Mouse (Mus musculus) testis, adult 2 months (tissue): ENCODE measurements around the gene Mcoln3. TPM values are rescaled to one million over a fixed set of nuclear protein-coding genes. Genes with fewer than 3 reads are reported as not detected.

Experiments
- H3K27ac ChIP-seq: fragments of 200-500 bp; 2 replicates; pipeline ENCODE4 v1.5.1; 2012; ENCODE audit warnings: low read depth, low read length; ENCODE audit not compliant: control insufficient read depth, insufficient read depth
- H3K27me3 ChIP-seq: fragments of 200-500 bp; 2 replicates; pipeline ENCODE4 v1.6.1; 2012; ENCODE audit warnings: mild to moderate bottlenecking, low read length, moderate library complexity; ENCODE audit not compliant: control insufficient read depth, insufficient read depth
- H3K36me3 ChIP-seq: fragments of 200-500 bp; 2 replicates; pipeline ENCODE4 v1.6.1; 2012; ENCODE audit warnings: mild to moderate bottlenecking, low read length; ENCODE audit not compliant: control insufficient read depth, insufficient read depth
- H3K4me1 ChIP-seq: fragments of 200-500 bp; 2 replicates; pipeline ENCODE4 v1.6.1; 2012; ENCODE audit warnings: low read length; ENCODE audit not compliant: control insufficient read depth, insufficient read depth
- H3K4me3 ChIP-seq: fragments of 200-500 bp; 2 replicates; pipeline ENCODE4 v1.5.1; 2012; ENCODE audit warnings: low read depth, mild to moderate bottlenecking, low read length, moderate library complexity, mixed read lengths; ENCODE audit not compliant: control insufficient read depth
- CTCF ChIP-seq: fragments of 200-500 bp; IDR thresholded peaks from 2 replicates; pipeline ENCODE4 v1.5.1; 2012; ENCODE audit warnings: low read depth, mild to moderate bottlenecking, inconsistent platforms, low read length, moderate library complexity; ENCODE audit not compliant: control insufficient read depth, insufficient read depth, insufficient replicate concordance
- POLR2A ChIP-seq: fragments of 200-500 bp; IDR thresholded peaks from 2 replicates; pipeline ENCODE4 v1.6.1; 2012; ENCODE audit warnings: low read depth, mild to moderate bottlenecking, inconsistent platforms, low read length, moderate library complexity; ENCODE audit not compliant: control insufficient read depth
- polyA plus RNA-seq: library from polyadenylated mRNA; depleted of rRNA; stranded (reverse); fragments of >200 nt; gene quantifications from 2 replicates; pipeline ENCODE4 v1.2.3, GENCODE M21; 2012

Gene Mcoln3
- polyA plus RNA-seq, 1 experiment = 0.11 TPM

- H3K4me3 ChIP-seq = peak within 1 kb of the TSS; percentile 60
- no peaks in the 10 kb centered on the region for H3K36me3 ChIP-seq
- H3K4me1 ChIP-seq = peaks cover 9% of the 10 kb centered on the region
- TF ChIP-seq CTCF (no peak), POLR2A (no peak)
- H3K27me3 ChIP-seq = peaks cover 3% of the 10 kb centered on the region; the same call in 1 of the 2 replicates
- H3K27ac ChIP-seq = no peak within 1 kb of the TSS
Observed at GRCm38 (mm10) chr3:146149156-146150057, 32.2 kb downstream of the Mcoln3 start, which contains the start of gene Mcoln2. Mcoln2 (plus strand) TSS chr3:146149833.

- peak overlapping the region; percentile 60 for H3K4me3 ChIP-seq
- peaks cover 9% of the 10 kb centered on the region for H3K4me1 ChIP-seq
- TF ChIP-seq CTCF (no peak), POLR2A (no peak)
- no peaks in the 10 kb centered on the region for H3K36me3 ChIP-seq
- H3K27ac ChIP-seq = no peak overlapping the region
- peaks cover 3% of the 10 kb centered on the region; the same call in 1 of the 2 replicates for H3K27me3 ChIP-seq
Observed at GRCm38 (mm10) chr3:146150058-146150400, 32.8 kb downstream of the Mcoln3 start.

- Histone ChIP-seq H3K4me3 (no peak overlapping the region), H3K27me3 (peaks cover 3% of the 10 kb centered on the region; the same call in 1 of the 2 replicates)
Observed at GRCm38 (mm10) chr3:146150560-146150959, 33.3 kb downstream of the Mcoln3 start.

GRCm38 (mm10) chr3:146151328-146151727 lies 34.1 kb downstream of the Mcoln3 start:
- Histone ChIP-seq H3K27ac (no peak overlapping the region), H3K27me3 (peaks cover 3% of the 10 kb centered on the region; the same call in 1 of the 2 replicates)
- TF ChIP-seq POLR2A (no peak), CTCF (no peak)

More at GRCm38 (mm10) chr3:146150560-146150959, 33.3 kb downstream of the Mcoln3 start:
- Histone ChIP-seq H3K27ac (no peak overlapping the region), H3K36me3 (no peaks in the 10 kb centered on the region), H3K4me1 (peaks cover 9% of the 10 kb centered on the region)
- TF ChIP-seq CTCF = no peak
- TF ChIP-seq POLR2A = no peak

GRCm38 (mm10) chr3:146151755-146152154 lies 34.5 kb downstream of the Mcoln3 start:
- Histone ChIP-seq H3K27ac (no peak overlapping the region), H3K27me3 (peaks cover 3% of the 10 kb centered on the region; the same call in 1 of the 2 replicates), H3K4me3 (no peak overlapping the region), H3K4me1 (peaks cover 9% of the 10 kb centered on the region), H3K36me3 (no peaks in the 10 kb centered on the region)
- TF ChIP-seq POLR2A (no peak), CTCF (no peak)

More at GRCm38 (mm10) chr3:146151328-146151727, 34.1 kb downstream of the Mcoln3 start:
- Histone ChIP-seq H3K36me3 (no peaks in the 10 kb centered on the region), H3K4me3 (no peak overlapping the region), H3K4me1 (peaks cover 9% of the 10 kb centered on the region)

- peaks cover 3% of the 10 kb centered on the region; the same call in 1 of the 2 replicates for H3K27me3 ChIP-seq
- TF ChIP-seq POLR2A (no peak), CTCF (no peak)
Observed at GRCm38 (mm10) chr3:146152348-146152747, 35.1 kb downstream of the Mcoln3 start.

GRCm38 (mm10) chr3:146152913-146153312 lies 35.7 kb downstream of the Mcoln3 start:
- Histone ChIP-seq H3K4me3 (no peak overlapping the region), H3K27me3 (peaks cover 3% of the 10 kb centered on the region; the same call in 1 of the 2 replicates), H3K4me1 (peaks cover 9% of the 10 kb centered on the region), H3K27ac (no peak overlapping the region), H3K36me3 (no peaks in the 10 kb centered on the region)
- no peak for TF ChIP-seq POLR2A
- TF ChIP-seq CTCF = no peak

More at GRCm38 (mm10) chr3:146152348-146152747, 35.1 kb downstream of the Mcoln3 start:
- no peak overlapping the region for H3K27ac ChIP-seq
- peaks cover 9% of the 10 kb centered on the region for H3K4me1 ChIP-seq
- H3K4me3 ChIP-seq = no peak overlapping the region
- no peaks in the 10 kb centered on the region for H3K36me3 ChIP-seq
